Mouse (Mus musculus) A20 (cell line): Measurements from ENCODE around the gene Clptm1.

Experiments used
- DNase-seq: peaks from one replicate; pipeline ENCODE4 v3.0.0-alpha.2; 2011; ENCODE audit warnings: low read depth, low spot score

The Clptm1 gene

GRCm38 (mm10) chr7:19609641-19610332, 55.0 kb downstream of the Clptm1 start:
- DNase-seq, result no peak

- DNase-seq, result no peak
These were observed 57.5 kb downstream of the Clptm1 start for GRCm38 (mm10) chr7:19607291-19607690.

- peak; percentile 20 for DNase-seq
These were observed 60.1 kb downstream of the Clptm1 start for GRCm38 (mm10) chr7:19604606-19605214.

GRCm38 (mm10) chr7:19603849-19604605, 60.8 kb downstream of the Clptm1 start, which contains the start of gene Clasrp:
Gene Clasrp (minus strand): TSS chr7:19604486.
- DNase-seq, result peak; percentile 97

- DNase-seq, result no peak
These were observed 61.8 kb downstream of the Clptm1 start for GRCm38 (mm10) chr7:19603055-19603454.

- no peak for DNase-seq
These were observed 64.3 kb downstream of the Clptm1 start for GRCm38 (mm10) chr7:19600562-19600961.

GRCm38 (mm10) chr7:19593061-19593730, 71.6 kb downstream of the Clptm1 start:
- DNase-seq, result no peak

- peak; percentile 88 for DNase-seq
These were observed 74.9 kb downstream of the Clptm1 start for GRCm38 (mm10) chr7:19589917-19590316.

GRCm38 (mm10) chr7:19589207-19589606, 75.6 kb downstream of the Clptm1 start:
- peak; percentile 92 for DNase-seq

- DNase-seq, result no peak
These were observed 78.6 kb downstream of the Clptm1 start for GRCm38 (mm10) chr7:19586269-19586668.
